Mouse (Mus musculus) olfactory bulb, adult 2 months (tissue): Measurements from ENCODE around the gene Unc80.

Experiments
- CTCF ChIP-seq: fragments of 200-500 bp; IDR thresholded peaks from 2 replicates; pipeline ENCODE4 v1.5.1; 2012; ENCODE audit warnings: low read depth, mild to moderate bottlenecking, low read length, moderate library complexity; ENCODE audit not compliant: insufficient read depth
- POLR2A ChIP-seq: fragments of 200-500 bp; IDR thresholded peaks from 2 replicates; pipeline ENCODE4 v1.6.1; 2012; ENCODE audit warnings: mild to moderate bottlenecking, low read depth, low read length, moderate library complexity; ENCODE audit not compliant: insufficient read depth

DNA sequence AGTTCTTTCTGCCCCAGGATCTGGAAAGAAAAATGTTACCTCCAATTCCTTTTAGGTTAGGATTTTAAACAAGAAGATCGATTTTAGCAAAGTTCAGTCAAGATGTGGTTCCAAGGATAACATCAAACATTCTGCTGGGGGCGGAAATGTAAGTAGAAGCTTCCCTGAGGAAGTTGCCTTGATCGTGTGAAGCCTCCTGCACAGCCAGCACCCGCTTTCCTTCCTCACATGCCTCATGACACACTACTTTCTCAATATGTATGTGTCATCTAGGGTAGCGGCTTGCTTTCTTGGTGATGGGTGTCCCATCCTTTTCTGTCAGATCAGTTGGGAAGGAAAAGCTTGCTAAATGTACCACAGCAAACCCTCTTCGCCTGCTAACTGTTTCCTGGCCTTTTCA is 36.7 kb upstream of the Unc80 start:
- TF ChIP-seq POLR2A (no peak), CTCF (no peak)
